Mouse (Mus musculus): Measurements from ENCODE around the gene 1700001P01Rik.

Gene 1700001P01Rik

DNA sequence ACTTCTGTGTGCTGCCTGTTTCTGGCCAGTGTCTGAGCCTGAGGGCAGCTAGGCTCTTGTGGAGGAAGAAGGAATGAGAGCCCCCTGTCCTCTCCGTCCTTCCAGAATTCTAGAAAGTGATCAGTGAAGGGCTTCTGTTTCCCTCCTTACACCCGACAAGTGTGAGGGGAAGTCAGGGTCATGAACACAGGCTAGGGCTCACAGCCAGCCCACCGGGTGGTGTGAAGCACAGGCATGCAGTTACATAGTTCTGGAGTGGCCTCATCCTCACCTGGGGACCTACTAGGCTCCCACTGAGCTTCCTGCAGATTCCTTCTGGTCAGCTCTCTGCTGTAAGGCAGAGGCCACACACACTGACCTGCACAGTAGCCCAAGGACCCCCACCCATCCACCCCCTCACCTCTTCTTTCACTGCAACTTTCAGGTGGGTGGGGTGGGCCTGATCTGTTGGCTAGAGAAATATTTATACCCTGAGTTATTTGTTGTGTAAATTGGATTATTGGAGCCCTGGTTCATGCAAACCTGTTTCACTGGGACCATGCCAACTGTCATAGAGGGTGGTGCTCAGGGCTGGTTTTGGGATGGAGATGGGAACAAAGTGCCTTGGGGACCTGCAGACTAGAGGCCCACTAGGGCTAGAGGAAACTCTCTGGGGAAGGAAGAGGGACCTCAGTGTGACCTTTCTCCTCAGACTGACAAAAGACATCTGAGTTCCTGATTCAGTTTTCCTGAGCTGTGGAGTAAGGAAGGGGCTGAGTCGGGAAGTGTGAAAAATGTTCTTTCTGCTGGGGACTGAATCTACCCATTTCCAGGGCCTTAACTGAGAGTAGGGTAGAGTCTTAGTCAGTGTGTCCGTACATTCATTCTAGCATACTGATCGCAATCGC is 33.8 kb upstream of the 1700001P01Rik start:
- no peak for DNase-seq (ENCODE audit: low read depth)

DNA sequence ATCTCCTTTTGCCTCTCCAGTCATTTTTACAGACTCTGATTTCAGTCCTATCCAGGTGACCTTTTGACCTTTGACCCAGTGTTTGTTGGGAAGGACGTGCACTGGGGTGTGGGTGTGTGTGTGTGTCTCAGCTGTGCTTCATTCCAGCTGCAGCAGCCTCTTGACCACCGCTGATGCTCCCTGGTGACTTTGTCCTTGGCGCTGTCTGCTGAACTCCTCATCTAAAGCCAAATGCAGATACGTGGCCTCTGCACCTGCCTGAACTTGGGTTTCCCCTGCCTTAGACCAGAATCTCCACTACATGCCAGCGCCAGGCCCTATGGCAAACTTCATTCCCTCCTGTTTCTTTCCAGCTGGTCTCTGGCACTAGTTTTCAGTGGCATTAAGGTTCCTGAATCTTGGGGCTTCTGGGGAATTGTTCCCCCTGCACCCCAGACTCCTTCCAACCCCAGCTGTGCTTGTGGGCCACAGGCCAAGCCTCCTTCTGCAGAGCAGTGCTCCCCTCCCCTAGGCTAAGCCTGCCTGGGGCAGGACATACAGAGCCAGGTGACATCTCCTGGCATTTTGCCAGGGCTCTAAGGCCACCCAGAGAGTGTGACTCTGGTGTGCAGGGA is 33.0 kb upstream of the 1700001P01Rik start:
- no peak for DNase-seq (ENCODE audit: low read depth)

DNA sequence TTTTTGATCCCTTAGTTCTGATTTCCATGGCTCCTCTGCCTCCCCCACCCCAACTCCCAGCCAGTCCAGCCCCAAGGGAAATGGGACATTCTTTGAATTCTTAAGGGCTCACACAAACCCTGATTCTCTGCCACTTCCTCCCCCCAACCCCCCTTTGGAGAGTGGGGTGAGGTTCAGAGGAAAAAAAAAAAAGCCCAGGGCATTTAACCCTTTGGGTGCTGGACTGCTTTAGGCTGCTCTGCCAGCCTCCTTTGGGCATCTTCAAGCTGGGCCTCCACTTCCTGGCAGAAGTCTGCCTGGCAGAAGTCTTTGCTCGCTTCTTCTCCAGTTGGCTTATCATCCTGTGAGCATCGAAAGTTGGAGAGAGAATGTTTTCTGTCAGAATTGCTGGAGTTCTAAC is 32.4 kb upstream of the 1700001P01Rik start:
- DNase-seq (ENCODE audit: low read depth), result peak; percentile 63

DNA sequence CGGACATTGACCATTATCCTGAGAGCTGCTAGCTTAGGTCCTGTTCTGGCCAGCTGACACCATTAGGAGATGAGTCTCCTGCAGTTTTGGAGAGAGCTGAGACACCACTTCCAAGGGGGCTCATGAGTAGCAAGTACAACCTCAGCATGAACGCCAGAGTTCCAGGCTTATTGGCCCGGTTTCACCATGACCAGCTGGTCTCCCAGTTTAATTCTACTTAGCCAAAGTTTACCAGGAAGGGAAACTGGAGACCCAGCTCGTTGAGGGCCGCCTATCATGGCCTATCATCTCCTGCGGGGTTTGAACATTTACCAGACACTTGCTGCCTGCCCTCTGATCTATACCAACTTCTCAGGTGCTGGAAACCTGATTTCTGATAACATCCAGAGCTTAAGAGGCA is 31.9 kb upstream of the 1700001P01Rik start:
- DNase-seq (ENCODE audit: low read depth), result no peak

DNA sequence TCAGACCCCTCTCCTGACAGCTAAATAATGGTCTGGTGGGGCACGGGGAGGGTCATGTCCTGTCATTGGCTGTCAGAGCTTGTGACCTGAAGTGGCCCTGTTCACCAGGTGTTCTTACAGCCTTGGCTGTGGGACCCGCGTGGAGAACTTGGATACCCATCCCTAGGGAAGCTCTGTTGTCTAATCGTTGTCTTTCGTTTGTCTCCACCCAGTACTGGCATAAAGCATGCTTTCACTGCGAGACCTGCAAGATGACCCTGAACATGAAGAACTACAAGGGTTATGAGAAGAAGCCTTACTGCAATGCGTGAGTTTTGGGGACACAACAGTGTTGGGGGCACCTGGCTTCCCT is 30.9 kb upstream of the 1700001P01Rik start:
- no peak for DNase-seq (ENCODE audit: low read depth)

DNA sequence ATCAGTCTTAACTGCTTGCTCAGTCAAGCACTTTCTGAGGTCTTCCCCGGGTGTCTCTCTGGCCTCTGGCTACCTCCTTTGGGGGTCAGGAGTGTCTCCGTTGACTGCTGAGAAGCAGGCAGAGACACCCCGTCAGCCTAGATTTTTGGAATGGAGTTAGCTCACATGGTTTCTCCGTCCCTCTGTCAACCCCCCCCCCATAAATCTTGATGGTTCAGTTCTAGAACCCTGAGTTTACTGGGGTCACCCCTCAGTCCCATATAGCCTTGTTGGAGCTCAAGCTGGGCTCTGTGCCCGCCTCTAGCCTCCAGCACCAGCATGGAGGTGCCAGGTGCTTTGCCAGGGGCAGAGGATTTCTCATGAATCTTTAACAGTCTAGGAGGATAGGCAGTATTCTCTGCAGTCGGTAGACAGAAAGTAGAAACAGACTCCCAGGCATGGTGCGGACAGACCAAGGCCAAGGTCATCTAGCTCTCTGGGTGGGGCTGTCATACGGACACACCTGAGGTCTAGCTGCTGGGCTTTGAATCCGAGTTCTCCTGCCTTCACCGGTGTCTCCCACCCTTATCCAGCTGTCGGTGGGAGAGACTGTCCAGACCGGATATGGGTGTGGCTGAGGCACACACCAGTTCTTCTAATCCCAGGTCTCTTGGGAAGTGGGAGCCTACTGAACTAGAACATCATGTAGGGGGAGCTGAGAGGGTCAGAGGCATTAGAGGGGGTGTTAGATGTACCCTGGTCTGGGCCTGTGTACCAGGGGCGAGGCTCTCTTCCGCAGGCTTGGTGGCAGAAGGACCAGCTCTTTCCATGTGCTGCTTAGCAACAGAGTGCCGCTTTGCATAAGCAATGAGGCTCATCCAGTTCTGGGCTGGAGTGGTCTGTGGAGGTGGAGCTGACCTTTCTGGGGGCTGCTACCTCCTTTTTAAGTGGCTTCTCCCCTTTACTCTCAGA is 30.2 kb upstream of the 1700001P01Rik start:
- no peak for DNase-seq (ENCODE audit: low read depth)

DNA sequence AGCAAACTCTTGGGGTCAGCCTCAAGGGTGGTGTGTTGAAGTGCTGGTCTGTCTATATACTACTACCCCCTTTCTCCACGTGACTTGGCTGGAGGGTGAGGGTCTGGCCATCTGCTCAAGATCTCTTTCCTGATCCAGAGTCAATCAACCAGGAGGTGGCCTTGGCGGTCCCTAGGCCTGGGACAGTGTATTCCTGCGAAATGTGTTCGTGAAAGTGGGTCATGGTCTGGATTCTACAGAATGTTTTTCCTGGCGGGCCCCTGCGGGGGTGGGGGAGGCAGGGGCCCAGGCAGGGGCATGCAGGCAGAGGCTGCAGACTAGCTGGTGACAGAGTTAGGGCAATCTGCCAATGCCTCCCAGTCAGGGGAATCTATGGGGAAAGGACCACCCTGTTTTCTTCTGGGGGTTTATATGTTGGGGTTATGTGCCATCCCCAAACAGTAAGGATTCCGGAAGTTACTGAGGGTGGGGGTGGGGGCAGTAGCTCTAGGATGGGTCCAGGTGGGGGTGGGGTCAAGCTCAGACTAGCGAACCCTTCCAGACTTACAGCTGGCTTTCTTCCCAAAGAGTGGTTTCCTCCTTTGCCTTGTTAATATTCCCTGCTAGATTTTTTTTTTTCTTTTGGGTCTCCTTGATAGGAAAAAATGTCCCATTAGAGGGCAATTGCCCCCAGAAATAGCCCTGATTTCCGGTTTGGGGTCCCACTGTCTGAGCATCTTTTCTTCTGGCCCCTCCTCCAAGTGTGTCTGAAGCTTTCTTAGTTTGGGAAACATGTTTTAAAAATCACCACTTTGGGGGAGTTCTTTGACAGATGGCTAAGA is 29.3 kb upstream of the 1700001P01Rik start:
- no peak for DNase-seq (ENCODE audit: low read depth)

DNA sequence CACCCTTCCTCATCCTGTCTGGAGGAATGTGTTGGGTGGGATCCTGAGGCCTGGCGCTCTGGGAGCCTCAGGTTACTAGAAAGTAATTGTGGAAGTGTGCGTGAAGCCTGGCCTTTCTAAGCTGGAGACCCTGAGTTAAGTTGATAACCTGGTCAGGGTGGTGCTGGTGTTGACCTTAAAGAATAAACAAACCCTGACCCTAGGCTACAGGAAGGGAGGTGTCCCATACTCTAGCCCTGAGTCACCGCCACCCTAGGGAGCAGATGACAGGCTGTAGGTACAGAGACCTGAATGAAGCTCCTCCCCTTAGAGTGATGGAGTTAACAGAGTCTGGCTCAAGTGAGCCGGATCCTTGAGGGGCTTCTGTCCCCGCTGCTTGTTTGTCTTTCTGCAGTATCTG is 28.1 kb upstream of the 1700001P01Rik start:
- DNase-seq (ENCODE audit: low read depth), result no peak

DNA sequence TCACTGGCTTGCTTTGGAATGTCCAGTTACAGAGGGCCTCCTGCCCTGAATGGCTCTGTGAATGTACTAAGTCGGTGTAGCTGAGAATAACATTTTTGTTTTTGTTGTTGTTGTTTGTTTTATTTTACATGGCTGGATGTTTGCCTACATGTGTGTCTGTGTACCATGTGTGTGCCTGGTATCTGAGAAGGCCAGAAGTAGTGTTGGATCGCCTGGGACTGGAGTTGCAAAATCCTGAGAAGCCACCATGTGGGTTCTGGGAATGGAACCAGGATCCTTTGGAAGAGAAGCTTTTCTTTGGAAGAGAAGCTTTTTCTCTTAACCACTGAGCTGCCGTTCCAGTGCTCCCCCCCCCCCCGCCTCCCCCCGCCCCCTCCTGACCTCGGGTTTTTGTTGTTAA is 26.8 kb upstream of the 1700001P01Rik start:
- no peak for DNase-seq (ENCODE audit: low read depth)

DNA sequence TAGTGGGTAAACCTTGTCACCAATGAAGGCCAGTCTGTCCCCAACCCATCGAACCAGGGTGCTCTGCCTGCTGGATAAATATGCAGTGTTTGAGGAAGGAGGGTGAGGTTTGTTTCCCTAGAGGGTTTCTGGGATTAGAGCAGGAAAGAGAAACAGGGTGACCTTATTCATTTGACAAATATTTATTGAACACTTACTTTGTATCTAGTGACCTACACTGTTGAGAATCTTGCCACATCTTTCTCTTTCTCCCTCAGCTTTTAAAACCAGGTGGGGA is 26.4 kb upstream of the 1700001P01Rik start:
- DNase-seq (ENCODE audit: low read depth), result no peak

DNA sequence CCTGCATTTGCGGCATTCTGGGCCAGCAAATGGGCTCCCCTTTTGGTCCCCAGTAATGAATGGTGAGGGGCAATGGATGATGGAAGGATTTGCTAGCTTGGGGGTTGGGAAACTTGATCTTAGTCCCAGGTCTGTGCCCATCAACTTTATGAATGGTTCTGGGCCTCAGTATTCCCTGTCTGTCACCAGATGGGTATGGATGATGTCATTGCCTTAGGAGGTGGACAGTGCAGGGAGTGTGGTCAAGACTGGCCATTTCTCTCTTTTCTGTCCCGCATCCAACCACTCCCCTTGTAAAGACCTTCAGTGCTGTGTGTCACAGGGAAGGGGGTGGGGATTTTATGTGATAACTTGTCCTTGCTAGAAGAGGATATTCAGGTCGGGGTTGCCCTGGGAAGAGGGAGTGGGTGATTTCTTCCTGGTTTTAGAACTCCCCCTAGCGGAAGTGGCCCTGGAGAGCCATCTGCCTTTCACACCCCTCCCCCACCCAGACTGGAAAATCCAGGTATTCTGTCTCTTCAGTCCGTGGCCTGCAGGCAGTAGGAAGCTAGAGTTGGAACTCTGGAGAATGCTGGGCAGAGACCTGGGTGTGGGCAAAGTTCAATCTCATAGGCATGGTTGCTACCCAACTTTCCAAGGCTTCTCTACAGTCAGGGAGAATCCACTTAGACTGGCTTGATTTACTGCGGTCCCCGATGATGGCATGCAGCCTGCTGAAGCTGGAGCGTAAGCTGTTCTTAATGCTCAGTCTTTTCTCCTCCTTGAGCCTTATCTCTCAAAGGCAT is 25.9 kb upstream of the 1700001P01Rik start:
- peak; percentile 53 for DNase-seq (ENCODE audit: low read depth)

DNA sequence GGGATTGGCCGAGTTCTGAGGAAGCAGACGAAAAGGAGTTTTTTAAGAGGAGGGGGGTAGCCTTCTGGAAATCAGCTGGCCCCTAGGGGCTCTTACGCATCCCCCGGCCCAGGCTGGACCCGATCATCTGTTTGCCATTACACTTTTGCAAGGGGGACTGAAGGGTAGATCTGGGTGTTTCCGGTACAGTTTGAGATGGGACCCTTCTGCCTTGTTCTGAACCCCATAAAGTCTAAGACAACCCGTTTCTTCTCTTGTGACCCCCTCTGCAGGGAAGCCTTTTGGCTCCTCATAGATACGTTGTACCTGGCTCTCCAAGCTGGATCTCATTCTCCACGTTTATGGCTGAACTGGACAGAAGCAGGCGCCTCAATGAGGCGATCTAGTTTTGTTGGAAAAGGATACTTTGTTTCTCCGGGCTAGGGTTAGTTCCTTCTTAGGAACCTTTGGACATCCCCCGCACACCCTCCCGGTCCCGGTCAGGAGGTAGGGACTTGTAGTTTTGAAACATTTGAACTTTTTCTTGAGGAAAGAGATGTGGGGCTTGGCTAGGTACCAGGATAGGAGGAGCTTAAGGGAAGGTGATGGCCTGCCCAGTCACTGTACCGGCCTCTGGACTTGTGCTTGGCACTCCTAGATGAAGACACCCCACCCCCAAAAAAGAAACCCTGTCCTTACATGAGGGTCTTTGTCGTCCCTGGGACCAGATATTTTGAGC is 25.1 kb upstream of the 1700001P01Rik start:
- peak; percentile 63 for DNase-seq (ENCODE audit: low read depth)

DNA sequence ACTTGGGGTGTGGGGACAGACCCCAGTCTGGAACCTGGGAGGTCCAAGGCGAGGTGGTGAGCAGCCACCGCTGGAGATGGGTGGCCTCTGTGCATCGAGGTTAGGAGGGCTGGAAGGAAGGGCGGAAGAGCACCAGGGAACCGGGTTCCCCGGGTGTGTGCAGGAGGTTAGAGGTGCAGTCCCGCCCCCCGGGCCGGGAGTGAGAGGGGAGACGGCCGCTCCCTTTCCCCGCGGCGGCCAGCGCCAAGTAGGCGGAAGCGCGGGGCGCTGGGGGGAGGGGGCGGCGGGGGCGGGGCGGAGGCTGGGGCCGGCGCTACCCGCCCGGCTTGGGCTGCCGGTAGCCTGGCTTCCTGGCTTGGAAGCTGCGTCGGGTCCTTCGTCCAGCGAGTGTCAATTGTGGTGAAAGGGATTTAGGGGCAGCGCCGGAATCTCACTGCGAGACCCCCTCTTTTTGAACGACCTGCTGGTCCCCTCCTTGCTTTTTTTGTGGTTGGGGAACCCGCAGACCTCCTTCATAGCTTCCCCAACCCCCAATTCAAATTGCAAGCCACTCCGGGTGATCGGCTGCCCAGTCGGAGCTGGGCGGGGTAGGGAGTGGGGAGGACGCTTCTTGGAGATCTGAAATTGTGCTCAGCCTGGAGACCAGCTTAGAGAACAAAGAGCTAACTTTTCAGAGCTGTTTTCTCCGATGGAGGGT is 24.4 kb upstream of the 1700001P01Rik start:
- DNase-seq (ENCODE audit: low read depth), result peak; percentile 84

DNA sequence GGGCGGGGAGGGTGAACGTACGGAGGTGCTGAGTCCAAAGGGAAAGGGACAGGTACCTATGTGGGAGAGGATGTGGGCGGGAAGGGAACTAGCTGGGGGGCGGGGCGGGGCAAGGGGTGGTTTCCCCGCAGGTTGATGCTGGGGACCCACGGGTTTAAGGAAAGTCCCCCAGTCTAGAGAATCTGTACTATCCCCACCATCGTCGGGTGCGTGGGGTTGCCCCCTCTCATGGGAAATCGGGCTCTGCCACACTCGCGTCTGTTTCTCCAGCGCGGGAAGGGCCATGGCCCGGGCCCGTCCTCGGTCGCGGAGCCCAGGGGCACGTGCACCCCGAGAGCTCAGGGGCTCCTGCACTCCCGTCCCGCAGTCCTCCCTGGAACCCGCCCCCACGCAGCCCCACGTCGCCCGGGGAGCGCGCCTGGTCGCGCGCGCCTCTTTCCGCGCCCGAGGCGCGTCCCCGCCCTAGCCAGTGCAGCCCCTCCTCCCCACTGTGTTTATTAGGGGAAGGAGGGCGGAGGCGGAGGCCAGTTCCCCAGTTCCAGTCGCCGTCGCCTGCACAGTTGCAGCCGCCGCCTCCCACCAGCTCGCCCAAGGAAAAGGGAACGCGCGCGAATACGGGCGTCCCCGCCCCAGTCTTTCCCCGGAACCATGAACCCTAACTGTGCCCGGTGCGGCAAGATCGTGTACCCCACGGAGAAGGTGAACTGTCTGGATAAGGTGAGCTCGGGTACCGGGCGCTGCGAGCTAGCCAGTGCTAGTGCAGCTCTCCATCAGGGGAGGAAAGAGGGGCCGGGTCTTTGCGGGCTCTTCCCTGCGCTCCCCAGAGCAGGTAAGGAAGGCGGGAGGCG is 23.7 kb upstream of the 1700001P01Rik start:
- DNase-seq (ENCODE audit: low read depth), result peak; percentile 93

DNA sequence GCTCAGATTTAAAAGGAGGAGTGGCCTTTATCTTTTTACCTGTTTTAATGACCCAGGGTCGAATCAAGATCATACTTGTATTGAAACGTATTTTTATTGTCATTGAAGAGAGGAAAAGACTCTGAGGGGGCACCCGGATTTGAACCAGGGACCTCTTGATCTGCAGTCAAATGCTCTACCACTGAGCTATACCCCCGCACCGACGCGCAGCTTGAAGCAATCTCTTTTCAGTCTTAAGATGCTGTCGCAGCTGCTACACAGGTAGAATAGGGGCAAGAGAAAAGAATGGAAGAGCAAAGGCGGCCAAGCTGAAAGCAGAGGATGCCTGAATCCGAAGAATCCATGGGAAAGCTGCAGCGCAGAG is 23.0 kb upstream of the 1700001P01Rik start, which contains the start of gene Lasp1:
TSS of gene Lasp1 (plus strand) at position 219 of the 364 bp plus-strand sequence.
- no peak for DNase-seq (ENCODE audit: low read depth)

DNA sequence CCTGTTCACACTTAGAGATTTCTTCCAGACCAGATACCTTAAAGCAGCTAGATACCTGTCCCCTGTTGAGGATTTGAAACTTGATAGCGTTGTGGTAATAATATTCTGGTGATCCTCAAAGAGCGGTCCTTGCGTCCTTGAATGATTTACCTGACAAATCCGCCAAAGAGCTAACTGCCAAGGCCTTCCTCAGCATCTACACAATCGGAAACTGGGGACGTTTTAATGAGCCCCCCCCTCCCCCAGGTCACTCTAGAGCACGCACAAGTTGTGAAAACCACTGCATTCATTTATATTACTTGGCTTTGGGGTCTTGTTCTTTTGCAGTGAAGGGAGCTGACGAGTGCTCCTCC is 22.3 kb upstream of the 1700001P01Rik start:
- no peak for DNase-seq (ENCODE audit: low read depth)

DNA sequence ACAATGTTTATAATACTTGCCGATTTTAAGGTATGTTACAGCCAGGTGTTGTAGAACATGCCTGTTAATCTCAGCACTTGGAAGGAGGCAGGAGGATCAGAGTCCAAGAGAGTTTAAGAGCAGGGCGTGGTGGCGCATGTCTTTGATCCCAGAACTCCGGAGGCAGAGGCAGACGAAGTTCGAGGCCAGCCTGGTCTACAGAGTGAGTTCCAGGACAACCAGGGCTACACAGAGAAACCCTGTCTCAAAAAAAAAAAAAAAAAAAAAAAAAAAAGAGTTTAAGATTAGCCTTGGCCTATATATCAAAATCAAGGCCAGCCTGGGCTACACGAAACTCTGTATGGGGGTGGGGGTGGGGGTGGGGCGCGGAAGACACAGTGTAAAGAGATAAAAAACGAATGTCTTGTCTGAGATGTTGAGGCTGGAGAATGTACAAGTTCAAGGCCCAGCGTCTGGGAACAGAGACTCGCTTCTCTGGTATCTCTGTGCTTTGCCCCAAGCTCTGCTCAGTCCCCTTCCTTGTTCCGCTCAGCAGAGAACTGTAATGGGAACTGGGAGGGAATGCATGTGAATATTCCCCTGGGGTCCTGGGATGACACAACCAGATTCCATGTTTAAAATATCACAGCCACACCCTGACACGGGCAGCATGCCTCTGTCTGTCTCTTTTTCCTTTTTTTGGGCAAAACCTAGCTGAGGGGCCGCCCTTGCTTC is 21.8 kb upstream of the 1700001P01Rik start:
- no peak for DNase-seq (ENCODE audit: low read depth)

DNA sequence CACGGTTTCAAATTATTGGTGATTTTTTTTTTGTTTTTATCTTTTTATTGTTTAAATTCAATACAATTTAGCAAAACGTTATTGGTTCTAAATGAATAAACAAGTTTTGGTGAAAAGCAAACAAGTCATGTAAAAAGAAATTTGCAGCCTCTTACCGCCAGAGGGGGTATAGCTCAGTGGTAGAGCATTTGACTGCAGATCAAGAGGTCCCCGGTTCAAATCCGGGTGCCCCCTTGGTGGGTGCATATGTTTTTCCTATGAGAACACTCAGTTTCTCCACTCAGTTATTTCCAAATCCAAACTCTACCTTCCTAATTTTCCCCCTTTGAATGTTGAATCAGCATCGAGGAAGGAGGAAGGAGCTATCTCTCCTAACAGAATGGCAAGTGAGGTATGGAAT is 21.2 kb upstream of the 1700001P01Rik start:
- DNase-seq (ENCODE audit: low read depth), result peak; percentile 84

Data from induced T-regulatory cell, adult 2 months (primary cell).